Mouse (Mus musculus): ENCODE results near the gene Gm43191.
"Not testable (repeated sequence)": the region's sequence is repeated elsewhere in the genome, so short reads cannot be mapped to it uniquely, and the experiment has no call there.

Gm43191 gene

DNA sequence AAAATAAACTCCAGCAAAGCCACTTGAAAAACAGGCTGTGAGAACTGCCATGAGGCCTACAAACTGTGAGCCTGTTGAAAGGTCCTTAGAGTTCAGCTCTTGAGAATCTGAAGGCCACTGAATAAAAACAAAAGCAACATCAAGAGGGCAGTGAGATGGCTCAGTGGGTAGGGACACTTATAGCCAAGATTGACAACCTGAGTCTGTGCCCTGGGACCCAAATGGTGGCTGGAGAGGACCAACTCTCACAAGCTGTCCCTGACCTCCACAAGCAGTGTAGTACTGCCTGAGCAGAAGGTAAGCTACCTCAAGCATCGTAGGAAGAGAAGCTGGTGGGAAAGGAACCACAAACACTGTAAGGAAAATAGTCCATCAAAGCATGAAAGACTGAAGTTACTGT lies at the start of gene Gm43191:
Gene Gm43191, minus strand, starts transcription at position 101 of the 400 bp plus-strand sequence.
- no peak for DNase-seq (ENCODE audit: low spot score)

DNA sequence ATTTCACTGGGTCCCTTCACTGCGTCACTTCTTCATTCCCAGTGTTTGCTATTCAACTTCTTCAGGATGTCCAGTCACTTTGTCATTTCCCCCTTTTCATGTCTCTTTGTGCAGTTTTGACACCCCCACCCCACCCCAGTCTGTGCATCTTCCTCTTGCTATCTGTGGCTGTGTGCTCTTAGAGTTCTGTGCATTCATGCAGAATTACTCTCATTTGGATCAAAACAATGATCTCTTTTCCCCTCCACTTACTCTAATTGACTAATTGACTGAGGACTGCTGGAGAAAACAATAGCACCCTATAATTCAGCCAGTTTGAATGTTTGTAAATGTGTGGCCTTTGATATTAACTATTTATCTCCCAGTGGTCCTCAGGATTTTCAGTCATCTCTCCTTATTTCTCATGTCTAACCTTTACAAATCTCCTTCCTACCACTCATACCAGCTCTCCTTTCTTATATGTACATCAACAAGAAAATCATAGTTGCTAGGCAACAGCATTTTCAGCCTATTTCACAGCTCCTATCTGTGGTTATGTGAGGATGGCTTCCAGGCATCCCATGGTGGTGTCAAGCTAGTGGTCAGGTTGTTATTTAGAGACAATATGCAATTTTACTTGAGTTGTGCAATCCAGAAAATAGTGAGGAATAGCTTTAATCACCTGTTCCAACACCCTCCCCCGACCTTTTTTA lies 48.6 kb upstream of the Gm43191 start:
- no peak for DNase-seq (ENCODE audit: low spot score)

DNA sequence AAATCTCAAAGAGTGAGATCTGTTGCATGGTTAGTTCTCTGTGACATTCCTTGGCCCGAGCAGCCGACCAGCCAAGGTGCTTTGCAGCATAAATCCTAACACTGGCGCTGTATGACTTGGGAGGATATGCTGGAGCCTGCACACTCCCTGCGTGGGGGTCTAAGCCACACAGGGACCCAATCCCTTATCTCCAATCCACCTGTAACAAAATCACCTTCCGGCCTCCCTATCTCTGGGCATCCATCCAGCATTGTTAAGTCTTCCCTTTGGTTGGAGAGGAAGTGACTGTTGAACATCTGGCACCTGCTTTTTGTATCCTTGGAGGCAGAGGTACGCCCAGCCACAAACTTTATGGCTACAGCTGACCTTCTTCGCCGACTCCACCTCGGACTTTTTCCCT lies 45.7 kb upstream of the Gm43191 start:
- no peak for DNase-seq (ENCODE audit: low spot score)

DNA sequence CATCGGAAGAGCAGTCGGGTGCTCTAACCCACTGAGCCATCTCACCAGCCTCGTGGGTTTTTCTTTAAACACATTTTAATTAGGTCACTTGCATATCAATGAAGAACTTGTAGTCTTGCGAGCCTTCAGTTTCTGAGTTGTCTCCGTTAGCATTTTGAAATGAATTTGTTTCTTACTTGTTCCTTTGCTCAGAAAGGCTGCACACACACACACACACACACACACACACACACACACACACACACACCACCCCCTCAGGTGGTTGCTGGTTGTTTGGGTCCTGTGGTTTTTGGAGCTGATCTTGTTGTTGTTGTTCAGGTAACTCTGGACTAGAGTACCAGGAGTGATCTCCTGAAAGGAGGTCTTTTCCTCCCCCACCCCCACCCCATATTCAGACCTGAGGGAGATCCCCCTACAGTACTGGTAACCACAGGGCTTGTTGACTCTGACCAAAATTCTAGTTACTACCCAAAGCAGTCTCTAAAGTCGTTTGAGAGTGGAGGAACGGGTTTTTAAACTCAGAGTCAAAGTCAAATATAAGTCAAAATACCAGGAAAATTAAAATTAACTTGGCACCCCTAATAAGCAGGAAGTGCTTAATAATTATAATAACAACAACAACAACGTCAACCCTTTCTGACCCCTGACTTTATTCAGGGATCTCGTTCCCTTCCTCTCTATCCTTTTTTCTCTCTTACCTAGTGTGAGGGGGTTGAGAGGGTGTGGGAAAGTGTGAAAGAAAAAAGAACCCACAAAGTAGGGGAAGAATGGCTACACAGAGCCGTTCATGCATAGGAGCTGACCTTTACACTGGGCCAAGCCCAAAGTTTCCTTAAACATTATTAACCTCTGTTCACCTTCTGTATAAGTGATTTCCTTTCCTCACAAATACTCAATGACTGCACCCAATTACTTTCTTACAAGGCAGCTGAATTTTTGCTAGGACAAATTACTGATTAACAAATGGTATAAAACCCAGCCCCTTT lies 42.7 kb upstream of the Gm43191 start:
- DNase-seq (ENCODE audit: low spot score): no peak

DNA sequence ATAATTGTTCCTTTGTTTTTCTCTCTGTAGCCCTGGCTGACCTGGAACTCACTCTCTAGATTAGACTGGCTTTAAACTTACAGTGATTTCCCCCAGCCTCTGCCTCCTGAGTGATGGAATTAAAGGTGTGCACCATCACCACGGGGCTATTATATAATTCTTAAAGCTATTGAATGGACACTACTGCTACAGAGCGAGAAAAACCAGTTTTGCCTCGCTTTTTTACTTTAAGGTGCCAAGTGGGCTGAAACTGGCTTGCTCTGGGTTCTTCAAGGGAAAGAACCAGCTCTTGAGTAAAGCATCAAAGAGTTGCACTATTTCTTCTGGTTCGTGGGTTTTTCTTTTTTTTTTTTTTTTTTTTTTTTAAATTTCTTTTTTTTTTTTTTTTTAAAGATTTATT lies 41.9 kb upstream of the Gm43191 start:
- no peak for DNase-seq (ENCODE audit: low spot score)

DNA sequence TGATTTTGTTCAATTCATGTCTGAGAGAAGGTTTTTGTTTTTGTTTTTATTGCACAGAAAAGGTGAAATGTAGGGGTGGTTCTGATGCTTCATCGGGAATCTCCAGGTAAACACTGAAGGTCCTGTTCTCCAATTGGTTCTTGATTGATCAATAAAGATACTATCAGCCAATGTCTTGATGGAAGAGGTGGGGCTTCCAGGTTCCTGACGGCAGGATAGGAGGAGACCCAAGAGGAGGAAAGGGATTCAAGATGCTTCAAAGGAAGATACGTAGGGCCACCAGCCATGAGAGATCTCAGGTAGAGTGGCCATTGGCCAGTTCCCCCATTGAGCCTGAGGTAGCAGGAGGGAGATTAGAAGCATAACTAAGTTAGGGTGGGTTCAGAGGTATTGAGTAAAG lies 37.9 kb upstream of the Gm43191 start:
- DNase-seq (ENCODE audit: low spot score): no peak

DNA sequence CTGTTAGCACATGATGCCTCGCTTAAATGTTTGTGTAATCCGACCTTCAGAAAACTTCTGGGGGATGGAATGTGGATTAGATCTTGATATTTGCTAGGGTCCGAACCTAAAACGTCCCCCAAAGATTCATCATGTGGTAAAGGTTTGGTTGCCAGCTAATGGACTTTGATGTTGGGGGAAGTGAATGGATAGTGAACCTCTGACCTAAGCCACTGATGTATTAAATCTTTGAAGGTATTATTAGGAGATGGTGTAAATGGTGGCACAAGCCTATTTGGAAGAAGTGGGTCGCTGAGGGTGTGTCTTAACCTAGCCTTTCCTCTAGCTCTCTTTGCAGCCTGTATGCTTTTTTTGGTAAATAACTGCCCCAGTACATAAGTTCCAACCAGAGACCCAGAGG lies 32.0 kb upstream of the Gm43191 start:
- no peak for DNase-seq (ENCODE audit: low spot score)

DNA sequence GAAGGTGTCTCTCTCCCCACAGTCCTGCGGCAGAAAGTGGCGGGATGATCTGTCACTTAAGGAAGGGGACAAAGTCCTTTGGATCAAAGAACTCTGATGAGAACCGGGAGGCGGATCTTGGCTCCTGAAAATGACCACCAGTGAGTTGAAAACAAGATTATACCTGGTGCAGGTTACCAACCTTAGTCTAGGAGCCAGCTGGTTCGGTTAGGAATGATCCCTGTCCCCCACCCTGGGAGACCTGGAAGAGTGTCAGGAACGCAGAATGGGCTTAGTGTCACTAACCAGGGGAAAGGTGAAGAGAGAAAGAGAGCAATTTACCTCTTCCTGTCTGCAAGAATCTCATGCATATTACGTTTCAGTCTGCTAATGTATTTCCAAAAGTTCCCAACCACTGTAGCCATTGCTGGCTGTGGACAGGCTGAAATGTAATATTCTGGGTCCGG lies 31.4 kb upstream of the Gm43191 start, which contains the start of gene Slc35a3:
Gene Slc35a3, minus strand, starts transcription at position 396 of the 446 bp plus-strand sequence.
- DNase-seq (ENCODE audit: low spot score): no peak

DNA sequence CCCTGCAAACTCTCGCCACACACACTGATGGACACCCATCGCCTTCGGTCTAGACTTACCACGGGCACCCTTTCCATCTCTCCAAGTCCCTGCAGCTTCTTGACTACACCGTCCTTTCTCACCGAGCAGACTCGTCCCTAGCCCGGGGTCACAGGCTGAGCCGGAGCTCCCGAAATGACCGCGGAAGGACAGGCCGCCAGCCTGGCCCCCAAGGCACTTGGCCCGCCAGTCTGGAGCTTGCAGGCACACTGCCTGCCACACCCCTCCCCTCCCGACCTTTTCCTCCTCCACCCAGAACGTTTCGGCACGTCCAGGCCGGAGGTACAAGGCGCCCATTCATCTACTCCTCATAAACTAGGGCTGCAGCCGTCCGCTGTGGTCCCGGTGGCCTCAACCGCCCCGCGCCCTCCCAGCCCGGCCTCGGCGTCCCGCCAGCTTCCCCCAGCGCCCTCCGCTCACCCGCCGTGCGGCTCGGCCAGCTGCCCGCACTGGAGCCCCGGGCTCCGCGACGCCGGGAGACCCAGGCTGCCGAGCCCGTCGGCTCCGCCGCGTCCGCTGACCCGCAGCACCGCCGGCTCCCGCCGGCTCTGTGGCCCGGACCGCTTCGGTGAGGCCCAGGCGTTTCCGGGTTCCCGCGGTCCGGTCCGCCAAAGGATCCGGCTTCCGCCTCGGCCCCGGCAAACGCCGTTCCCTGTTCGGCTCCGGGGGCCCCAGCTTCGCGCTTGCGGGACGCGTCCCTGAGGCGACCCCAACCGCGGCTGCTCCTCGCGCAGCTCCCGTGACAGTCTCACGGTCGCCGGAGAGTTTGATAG lies 30.8 kb upstream of the Gm43191 start:
- DNase-seq (ENCODE audit: low spot score): peak; percentile 50

DNA sequence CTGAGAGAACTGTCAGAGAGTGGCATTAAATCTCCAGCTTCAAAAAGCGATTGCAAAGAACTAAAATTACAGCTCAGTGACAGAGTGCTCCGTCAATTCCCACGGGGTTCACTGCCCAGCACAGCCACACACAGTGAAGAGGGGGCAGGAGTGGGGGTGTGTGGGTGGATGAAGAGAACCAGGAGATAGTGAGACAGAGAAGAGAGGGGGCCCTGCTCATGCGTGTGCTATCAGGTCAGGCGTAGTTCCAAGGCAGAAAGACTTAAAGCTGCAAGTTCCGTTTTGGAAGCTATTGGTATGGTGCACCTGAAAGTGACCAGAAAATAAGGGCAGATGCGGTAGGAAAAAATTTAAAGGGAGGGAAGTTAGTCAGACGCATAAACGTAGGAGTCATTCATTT lies 29.9 kb upstream of the Gm43191 start:
- no peak for DNase-seq (ENCODE audit: low spot score)

DNA sequence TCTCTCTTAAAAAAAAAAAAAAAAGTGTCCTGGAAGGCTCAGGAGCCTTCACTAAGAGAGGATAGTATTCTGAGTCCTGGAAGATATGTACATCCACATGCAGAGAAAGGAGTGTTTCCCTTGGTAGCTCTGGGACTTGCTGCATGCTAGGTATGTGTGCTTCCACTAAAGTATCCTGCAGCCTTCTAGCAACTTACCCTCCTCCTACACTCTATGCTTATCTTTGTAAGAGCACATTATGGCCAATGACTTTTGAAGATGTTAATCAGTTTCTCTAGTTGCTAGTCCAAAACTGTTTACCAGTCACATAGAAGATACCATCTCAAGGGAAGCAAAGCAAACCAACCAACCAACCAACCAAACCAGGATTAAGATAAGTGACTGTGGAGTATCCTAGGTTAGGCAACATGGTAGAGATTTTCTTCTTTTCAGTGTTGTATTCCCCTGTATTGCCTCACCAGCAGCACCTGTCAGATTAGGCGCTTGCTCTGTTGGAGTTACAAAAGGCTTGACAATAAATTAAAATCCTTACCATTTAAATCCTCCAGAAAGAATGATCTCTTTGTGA lies 24.7 kb upstream of the Gm43191 start:
- DNase-seq (ENCODE audit: low spot score): no peak

DNA sequence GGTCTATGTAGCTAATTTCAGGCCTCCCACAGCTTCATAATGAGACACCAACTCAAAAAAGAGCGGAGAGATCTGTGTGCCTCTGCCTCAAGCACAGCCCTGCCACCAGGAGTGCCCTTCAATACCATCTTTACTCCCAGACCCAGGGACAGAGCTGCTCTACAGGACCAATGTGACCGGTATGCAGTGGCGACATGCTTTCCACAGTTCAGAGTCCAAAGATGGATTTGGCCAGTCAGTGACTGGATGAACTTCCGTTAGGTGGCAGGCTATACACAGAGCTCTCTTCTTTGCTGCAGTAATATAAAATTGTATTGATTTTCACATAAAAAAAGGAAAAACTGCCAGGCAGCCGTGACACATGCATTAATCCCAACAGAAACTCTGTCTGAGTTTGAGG lies 22.8 kb upstream of the Gm43191 start:
- DNase-seq (ENCODE audit: low spot score): no peak

DNA sequence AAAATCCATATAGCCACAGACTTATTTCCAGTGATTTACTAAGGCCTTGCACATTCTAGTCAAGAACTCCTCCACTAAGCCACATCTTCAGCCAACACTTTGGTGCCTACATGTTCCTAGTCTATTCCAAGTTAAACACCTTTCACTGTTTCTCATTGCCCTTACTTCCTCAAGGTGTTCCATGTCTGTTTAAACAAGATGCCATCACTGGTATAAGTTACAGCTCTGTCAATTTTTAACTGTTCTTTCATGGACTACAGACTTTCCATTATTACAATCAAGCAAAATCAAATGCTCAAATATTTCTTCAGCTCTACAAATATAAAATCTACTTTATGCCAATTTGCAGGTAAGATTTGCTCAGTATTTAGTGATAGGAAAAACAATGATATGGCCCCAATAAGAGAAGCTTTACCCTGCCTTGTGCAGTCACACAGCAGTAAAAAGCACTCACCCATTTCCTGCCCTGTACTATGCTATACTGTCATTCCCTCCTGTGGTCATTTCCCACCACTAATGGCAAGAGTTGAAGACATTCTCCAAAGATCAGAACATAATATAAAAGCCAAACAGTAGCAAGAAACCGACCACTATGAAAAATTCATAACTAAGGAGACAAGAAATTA lies 21.7 kb upstream of the Gm43191 start:
- no peak for DNase-seq (ENCODE audit: low spot score)

DNA sequence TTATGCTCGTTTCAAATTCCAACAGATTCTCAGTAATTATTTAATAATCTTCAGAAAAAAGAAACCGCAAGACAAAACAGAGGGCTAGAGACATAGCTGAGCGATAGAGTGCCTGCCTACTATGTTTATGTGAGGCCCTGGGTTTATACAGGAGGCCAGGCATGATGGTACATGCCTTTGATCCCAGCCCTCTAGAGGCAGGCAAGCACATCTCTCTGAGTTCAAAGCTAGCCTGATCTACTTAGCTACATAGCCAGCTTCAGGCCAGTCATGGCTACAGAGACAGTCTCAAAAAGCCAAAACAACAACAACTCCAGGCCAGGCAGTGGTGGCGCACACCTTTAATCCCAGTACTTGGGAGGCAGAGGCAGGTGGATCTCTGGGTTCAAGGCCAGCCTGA lies 20.5 kb upstream of the Gm43191 start:
- DNase-seq (ENCODE audit: low spot score): no peak

DNA sequence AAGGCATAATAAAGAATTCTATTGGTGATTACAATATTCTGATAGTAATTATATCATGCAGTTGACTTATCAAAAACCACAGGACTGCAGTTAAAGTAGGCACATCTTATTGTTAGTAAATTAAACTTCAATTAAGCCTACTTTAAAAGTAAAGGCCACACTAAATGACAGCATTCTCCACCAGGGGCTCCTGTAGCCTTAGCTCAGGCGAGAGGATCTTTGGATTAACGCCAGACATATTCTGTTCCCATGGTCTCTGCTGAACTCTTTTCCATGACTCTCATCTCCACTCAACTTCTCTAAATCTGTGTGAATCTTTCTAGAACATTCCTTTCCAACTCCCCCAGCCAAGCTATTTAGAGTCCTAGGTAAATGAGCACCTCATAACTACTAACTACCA lies 17.7 kb upstream of the Gm43191 start:
- no peak for DNase-seq (ENCODE audit: low spot score)

DNA sequence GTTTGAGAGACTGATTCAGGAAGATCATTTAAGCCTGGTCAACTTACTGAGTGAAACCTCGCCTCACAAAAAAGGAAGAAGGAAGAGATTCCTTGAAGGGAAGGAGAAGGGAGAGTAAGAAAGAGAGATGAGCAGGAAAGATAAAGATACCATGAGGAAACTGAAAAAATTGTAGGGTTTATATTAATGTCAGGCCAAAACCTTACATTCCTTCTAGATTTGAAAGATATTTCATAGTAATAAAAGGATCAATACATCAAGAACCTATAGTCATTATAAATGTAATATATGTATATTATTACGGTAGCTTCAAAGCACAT lies 14.6 kb upstream of the Gm43191 start:
- DNase-seq (ENCODE audit: low spot score): no peak

DNA sequence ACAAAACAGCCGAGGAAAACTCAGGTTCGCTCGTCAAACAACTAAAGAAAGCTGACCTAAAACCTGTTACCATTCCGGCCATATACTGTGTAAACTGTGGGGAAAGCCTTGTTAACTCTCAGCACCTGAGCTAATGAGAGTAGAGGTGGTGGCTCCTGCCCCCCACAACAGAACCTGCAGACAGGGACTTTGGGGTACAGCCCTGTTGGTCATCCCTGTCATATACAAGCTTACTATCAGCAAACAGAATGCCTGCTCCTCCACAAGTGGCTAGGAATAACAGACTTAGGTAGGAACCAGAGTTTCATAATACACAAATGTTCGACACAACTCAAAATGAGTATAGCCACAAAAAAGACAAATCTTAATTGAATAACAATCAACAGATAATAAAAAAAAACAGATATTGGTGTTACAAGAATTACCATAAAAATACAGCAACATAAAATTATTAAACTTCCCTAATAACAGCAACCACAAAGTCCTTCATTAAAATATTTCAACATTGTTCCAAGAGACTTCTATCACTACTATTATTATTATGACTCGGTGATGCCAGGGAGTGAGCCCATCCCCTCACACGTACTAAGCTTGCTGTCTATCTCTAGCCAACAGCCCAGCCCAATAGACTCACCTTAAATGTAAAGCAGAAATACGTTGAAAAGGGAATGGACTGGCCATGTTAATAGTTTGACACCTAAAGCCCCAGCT lies 14.1 kb upstream of the Gm43191 start:
- no peak for DNase-seq (ENCODE audit: low spot score)

DNA sequence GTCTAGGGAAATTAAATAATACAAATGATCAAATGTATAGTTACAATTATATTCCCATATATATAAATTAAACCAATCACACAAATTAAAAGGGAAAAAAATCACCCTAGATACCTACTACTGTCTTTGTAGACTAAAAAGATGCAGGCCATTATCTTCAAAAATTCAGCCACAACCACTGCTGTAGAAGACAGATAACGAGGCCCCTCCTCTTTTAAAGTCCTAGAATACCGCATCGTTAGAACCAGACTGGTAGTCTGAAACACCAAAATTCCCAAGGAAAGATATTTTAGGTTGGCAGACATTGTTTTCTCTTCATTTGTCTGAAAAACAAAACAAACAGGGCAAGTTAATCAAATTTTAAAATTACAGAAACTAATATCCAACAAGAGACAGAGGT lies 13.3 kb upstream of the Gm43191 start:
- DNase-seq (ENCODE audit: low spot score): no peak

DNA sequence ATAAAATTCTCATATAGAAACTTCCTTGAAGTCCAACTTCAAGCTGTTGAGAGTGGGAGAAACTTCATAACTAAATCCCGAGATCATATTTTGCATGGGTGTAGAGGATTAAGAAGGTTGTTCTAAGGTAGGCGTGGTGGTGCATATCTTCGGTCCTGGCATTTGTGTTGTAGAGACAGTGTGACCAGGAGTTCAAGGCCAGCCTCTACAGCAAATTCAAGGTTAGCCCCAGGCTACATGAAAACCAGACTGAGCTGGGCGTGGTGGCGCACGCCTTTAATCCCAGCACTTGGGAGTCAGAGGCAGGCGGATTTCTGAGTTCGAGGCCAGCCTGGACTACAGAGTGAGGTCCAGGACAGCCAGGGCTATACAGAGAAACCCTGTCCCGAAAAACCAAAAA lies 16.8 kb downstream of the Gm43191 start:
- DNase-seq (ENCODE audit: low spot score): not testable (repeated sequence)

DNA sequence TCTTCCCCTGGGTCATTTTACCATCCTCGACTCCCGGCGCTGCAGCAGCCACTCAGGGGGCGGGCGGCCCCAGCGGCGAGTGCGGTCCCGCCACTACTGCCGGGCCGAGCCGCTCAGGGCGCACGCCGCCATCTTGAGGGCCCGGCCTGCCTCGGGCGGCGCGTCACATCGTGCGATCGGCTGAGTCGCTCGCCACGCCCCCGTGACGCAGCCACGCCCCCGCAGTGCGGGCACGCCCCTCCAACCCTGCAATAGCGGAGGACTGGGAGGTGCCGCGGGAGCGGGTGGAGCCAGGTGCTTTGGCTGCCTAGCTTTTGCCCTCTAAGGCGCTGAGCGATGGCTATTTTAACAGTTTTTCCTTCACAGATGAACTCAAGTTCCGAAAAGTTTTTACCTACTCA lies 18.6 kb downstream of the Gm43191 start, which contains the start of gene Mfsd14a:
Gene Mfsd14a, minus strand, starts transcription at position 215 of the 401 bp plus-strand sequence.
- peak; percentile 98 for DNase-seq (ENCODE audit: low spot score)

DNA sequence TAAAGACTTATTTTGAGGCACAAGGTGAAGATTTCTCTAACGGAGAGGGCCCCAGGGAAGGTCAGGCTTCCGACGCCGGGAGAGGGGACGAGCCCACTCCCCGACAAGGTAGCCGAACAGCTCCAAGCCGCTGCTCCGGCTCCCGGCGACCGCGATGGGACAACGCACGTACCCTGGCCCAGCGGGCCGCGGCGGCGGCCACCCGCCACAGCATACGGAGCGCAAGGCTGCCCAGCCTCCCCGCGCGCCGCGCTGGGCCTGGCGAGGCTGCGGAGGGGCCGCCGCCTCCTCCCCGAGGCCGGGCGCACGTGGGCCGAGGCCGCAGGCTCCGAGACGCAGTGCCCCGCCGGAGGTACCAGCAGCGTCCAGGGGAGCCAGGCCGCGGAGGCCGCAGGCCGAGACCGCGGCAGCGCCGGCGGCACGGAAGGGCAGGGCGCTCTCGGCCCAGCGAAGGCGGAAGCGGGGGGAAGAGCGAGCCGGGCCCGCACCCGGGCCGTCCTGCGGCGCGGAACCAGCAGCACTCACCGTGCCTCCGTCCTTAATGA lies 19.1 kb downstream of the Gm43191 start:
- peak; percentile 8 for DNase-seq (ENCODE audit: low spot score)

Measured in ovary, adult 18-20 months (tissue).